Mouse (Mus musculus): Measurements from ENCODE around the gene Asic2.

DNA sequence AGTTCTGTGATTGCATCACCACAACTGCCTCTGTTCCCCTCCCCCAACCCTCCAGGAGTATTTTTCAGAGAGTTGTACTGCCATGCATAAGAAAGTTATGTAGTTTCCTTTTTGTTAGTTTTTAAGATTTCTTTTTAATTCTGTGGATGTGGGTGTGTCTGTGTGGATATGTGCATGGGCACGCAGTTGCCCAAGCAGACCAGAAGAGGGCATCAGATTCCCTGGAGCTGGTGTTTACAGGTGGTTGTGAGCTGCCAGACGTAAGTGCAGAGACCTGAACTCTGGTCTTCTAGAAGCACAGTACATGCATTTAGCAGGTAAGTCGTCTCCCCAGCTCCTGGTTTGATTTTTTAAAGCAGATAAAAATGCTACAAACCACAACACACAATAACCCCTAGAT lies 322.7 kb downstream of the Asic2 start:
- 0 out of 2 replicates have a peak, but pooled peaks have one; percentile 6 for TF ChIP-seq CTCF (IDR thresholded peaks at IDR 0.05; ENCODE audit: low read depth)
- TF ChIP-seq EP300 (IDR thresholded peaks at IDR 0.05; ENCODE audit: low read depth): no peak
